Mouse (Mus musculus) bone marrow macrophage, adult 2 months (primary cell): ENCODE measurements around the gene Slc4a11.

Source experiments
- CTCF ChIP-seq: IDR thresholded peaks from 2 replicates; pipeline ENCODE4 v1.5.1; 2012; ENCODE audit warnings: low read depth, mild to moderate bottlenecking, low read length, moderate library complexity
- POLR2A ChIP-seq: IDR thresholded peaks from 2 replicates; pipeline ENCODE4 v1.6.1; 2012; ENCODE audit warnings: mild to moderate bottlenecking, low read depth, low read length, borderline replicate concordance

- TF ChIP-seq CTCF, result no peak
- no peak for TF ChIP-seq POLR2A
Observed at GRCm38 (mm10) chr2:130658530-130658929, 38.8 kb downstream of the Slc4a11 start.
